Mouse (Mus musculus) heart, embryonic 16.5 days (tissue): Measurements from ENCODE around the gene Pld1. TPM values are rescaled to one million over a fixed set of nuclear protein-coding genes. Genes with fewer than 3 reads are reported as not detected.

Experiments used
- ATAC-seq: fragments of 200-750 bp; cut with Nextera tagmentation; replicated peaks from 2 replicates; pipeline ENCODE4 v1.8.0; 2017; ENCODE audit warnings: moderate number of reproducible peaks; ENCODE audit not compliant: insufficient read depth, low FRiP score; ENCODE audit errors: extremely low read depth
- H3K27ac ChIP-seq: fragments of 300-500 bp; sonication (generic); 2 replicates; pipeline ENCODE4 v1.5.1; 2014; ENCODE audit warnings: mild to moderate bottlenecking, low read length, control low read depth, moderate library complexity
- H3K27me3 ChIP-seq: fragments of 300-500 bp; sonication (generic); 2 replicates; pipeline ENCODE4 v1.6.1; 2014; ENCODE audit warnings: low read length, mixed read lengths; ENCODE audit not compliant: control insufficient read depth, insufficient read depth
- H3K36me3 ChIP-seq: fragments of 300-500 bp; sonication (generic); 2 replicates; pipeline ENCODE4 v1.6.1; 2014; ENCODE audit not compliant: control insufficient read depth, insufficient read depth
- H3K4me1 ChIP-seq: fragments of 300-500 bp; sonication (generic); 2 replicates; pipeline ENCODE4 v1.6.1; 2014; ENCODE audit warnings: low read length, mixed read lengths; ENCODE audit not compliant: control insufficient read depth, insufficient read depth
- H3K4me2 ChIP-seq: fragments of 300-500 bp; sonication (generic); 2 replicates; pipeline ENCODE4 v1.6.1; 2014; ENCODE audit warnings: low read depth, mild to moderate bottlenecking, control low read depth, low read length
- H3K4me3 ChIP-seq: fragments of 300-500 bp; sonication (generic); 2 replicates; pipeline ENCODE4 v1.5.1; 2014; ENCODE audit warnings: mild to moderate bottlenecking, control low read depth, low read length
- H3K9ac ChIP-seq: fragments of 300-500 bp; sonication (generic); 2 replicates; pipeline ENCODE4 v1.6.1; 2014; ENCODE audit warnings: low read length, control low read depth
- H3K9me3 ChIP-seq: fragments of 300-500 bp; sonication (generic); replicated peaks from 2 replicates; pipeline ENCODE4 v1.6.1; 2016; ENCODE audit warnings: low read length; ENCODE audit not compliant: control insufficient read depth
- WGBS: fragments of 180-500 bp; shearing (Covaris S2); extraction: QIAGEN DNeasy Blood & Tissue Kit; methylation state at CpG from one replicate; pipeline ENCODE4 v1.1.7; 2014; 5-methylcytosine and 5-hydroxymethylcytosine counted together
- polyA plus RNA-seq: library from polyadenylated mRNA; unstranded; fragments of >200 nt; fragmentation: Nextera tagmentation; extraction: Ambion mirVana; gene quantifications from 2 replicates; pipeline ENCODE4 v1.2.1, GENCODE M21; 2015

Pld1 gene
- polyA plus RNA-seq, 1 experiment from 2014 or later = 7.8 TPM

DNA sequence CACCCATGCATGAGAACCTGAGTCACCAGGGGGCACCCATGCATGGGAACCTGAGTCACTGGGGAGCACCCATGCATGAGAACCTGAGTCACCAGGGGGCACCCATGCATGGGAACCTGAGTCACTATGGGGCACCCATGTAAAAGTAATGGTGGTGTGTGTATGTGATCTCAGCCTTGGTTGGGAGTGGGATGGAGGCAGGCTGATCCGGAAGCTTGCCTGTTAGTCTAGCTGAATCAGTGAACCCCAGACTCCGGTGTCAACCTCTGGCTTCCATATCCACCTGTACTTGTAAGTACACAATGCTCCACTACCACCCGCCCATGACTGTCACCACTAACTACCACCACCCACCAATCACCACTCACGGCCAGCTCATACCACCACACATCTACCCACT lies 223.9 kb downstream of the Pld1 start:
- no peaks in the 10 kb centered on the region for H3K27me3 ChIP-seq
- no peak overlapping the region for H3K9ac ChIP-seq
- H3K4me3 ChIP-seq = no peak overlapping the region
- no peak overlapping the region for H3K27ac ChIP-seq
- no peaks in the 10 kb centered on the region for H3K4me1 ChIP-seq
- no peaks in the 10 kb centered on the region for H3K36me3 ChIP-seq
- no peak overlapping the region for H3K4me2 ChIP-seq
- no peak for ATAC-seq
- H3K9me3 ChIP-seq = no peaks in the 10 kb centered on the region
- 91% methylated on average over 4 of the region's 4 CpGs for WGBS

DNA sequence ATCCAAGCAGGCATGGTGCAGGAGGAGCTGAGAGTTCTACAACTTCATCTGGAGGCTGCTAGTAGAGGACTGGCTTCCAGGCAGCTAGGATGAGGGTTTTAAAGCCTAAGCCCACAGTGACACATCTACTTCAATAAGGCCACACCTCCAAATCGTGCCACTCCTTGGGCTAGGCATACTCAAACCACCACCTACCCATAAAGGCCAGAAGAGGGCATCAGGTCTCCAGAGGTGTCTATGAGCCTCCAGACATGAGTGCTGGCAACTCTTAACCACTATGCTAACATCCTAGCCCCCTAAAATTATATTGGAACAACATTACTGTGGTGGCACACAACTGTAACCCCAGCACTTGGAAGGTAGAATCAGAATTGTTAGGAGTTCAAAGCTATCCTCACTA lies 226.2 kb downstream of the Pld1 start:
- Histone ChIP-seq H3K27ac (no peak overlapping the region), H3K9me3 (no peaks in the 10 kb centered on the region), H3K36me3 (no peaks in the 10 kb centered on the region), H3K27me3 (no peaks in the 10 kb centered on the region), H3K9ac (no peak overlapping the region), H3K4me3 (no peak overlapping the region), H3K4me2 (no peak overlapping the region), H3K4me1 (no peaks in the 10 kb centered on the region)
- ATAC-seq = no peak
- WGBS = 29% methylated on average over 1 of the region's 1 CpGs

DNA sequence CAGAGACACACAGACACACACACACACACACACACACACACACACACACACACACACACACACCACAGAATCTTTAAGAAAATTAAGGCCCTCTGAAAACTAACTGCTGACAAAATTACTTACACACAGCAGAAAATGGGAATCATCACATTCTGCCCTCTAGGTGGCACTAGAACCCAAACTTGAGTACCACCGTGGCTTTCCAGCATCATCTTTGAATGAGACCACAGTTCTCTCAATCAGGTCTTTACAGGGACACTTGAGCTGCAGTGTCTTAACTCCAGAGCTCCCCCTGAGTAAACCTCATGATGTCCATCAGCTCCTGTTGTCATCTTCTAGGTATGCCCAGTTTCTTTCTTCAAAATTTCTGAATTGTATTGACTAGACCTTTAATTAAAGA lies 227.1 kb downstream of the Pld1 start:
- WGBS = 4% methylated on average over 1 of the region's 1 CpGs
- H3K4me1 ChIP-seq = no peaks in the 10 kb centered on the region
- H3K36me3 ChIP-seq = no peaks in the 10 kb centered on the region
- H3K27me3 ChIP-seq = no peaks in the 10 kb centered on the region
- no peak overlapping the region for H3K4me3 ChIP-seq
- H3K4me2 ChIP-seq = no peak overlapping the region
- ATAC-seq = no peak
- H3K27ac ChIP-seq = no peak overlapping the region
- H3K9ac ChIP-seq = no peak overlapping the region
- no peaks in the 10 kb centered on the region for H3K9me3 ChIP-seq

DNA sequence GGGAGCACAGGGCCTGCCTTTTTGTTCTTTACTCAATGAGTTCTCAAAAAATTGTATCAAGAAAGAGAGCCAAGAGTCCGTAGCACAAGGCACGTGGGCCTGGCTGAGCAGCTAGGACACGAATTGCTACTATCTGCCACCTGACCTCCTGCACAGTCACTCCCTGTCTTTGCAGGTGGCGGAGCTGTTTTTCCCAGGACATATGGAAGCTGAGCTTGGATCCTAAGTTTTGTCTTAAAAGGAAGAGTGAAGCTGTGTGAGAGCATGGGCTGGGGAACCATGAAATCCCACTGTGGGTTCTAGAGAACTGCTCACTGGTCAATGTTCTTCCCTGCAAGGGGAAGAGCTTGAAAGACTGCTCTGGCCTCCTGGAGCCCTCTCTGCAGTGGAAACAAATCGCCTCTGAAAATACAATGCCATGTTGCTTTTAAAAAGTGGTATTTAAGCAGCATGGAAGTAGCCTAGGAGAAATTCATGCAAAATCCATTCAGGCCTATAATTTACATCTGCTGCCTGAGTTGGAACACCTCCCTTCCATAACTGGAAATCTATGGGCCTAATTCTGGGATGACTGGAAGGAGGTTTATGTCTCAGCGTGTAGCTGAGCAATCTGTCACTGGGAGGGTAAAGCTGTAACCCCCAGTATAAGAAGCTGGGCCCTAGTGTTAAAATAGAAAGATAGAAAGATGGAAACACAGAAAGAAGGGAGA lies 229.5 kb downstream of the Pld1 start:
- Histone ChIP-seq H3K4me2 (no peak overlapping the region), H3K27me3 (no peaks in the 10 kb centered on the region), H3K9ac (no peak overlapping the region), H3K9me3 (no peaks in the 10 kb centered on the region), H3K36me3 (no peaks in the 10 kb centered on the region), H3K27ac (no peak overlapping the region), H3K4me1 (peaks cover 4% of the 10 kb centered on the region; the same call in 1 of the 2 replicates), H3K4me3 (no peak overlapping the region)
- 84% methylated on average over 6 of the region's 6 CpGs for WGBS
- ATAC-seq = no peak

DNA sequence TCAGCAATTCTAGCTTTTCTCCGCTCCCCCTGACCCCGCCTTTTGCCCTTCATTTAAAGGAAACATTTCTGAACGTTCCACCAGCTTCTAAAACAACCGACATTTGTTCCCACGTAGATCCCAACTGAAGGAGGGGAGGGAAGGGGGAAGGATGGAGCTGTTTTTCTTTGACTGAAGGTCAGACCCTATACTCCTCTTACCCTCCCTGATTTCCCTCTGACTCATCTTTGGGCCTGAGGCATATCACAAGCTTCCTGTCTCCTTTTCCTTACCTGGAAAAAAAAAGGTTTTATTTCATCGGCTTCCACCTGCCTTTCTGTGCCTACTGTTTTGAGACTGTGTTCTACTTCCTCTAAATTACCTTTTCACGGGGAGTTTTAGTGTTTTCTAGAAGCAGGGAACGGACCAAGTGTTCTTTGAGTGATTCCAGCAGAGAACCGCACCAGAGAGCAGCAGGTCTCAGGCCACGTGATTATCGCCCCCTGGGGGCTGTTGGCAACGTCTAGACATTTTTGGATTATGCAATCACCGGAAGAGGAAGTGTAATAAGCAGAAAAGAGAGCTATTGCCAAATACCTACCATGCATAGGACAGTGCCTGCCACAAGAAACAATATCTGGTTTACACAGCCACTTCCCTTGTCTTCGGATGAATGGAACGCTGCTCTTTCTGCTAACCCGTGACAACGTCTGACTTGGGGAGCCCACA lies 232.6 kb downstream of the Pld1 start:
- peaks cover 7% of the 10 kb centered on the region for H3K4me1 ChIP-seq
- H3K36me3 ChIP-seq = no peaks in the 10 kb centered on the region
- H3K4me2 ChIP-seq = peak overlapping the region; percentile 52
- ATAC-seq = peak; percentile 78
- H3K9me3 ChIP-seq = no peaks in the 10 kb centered on the region
- no peaks in the 10 kb centered on the region for H3K27me3 ChIP-seq
- WGBS = 38% methylated on average over 17 of the region's 17 CpGs
- no peak overlapping the region; the same call in 1 of the 2 replicates for H3K4me3 ChIP-seq
- H3K9ac ChIP-seq = no peak overlapping the region
- H3K27ac ChIP-seq = no peak overlapping the region

DNA sequence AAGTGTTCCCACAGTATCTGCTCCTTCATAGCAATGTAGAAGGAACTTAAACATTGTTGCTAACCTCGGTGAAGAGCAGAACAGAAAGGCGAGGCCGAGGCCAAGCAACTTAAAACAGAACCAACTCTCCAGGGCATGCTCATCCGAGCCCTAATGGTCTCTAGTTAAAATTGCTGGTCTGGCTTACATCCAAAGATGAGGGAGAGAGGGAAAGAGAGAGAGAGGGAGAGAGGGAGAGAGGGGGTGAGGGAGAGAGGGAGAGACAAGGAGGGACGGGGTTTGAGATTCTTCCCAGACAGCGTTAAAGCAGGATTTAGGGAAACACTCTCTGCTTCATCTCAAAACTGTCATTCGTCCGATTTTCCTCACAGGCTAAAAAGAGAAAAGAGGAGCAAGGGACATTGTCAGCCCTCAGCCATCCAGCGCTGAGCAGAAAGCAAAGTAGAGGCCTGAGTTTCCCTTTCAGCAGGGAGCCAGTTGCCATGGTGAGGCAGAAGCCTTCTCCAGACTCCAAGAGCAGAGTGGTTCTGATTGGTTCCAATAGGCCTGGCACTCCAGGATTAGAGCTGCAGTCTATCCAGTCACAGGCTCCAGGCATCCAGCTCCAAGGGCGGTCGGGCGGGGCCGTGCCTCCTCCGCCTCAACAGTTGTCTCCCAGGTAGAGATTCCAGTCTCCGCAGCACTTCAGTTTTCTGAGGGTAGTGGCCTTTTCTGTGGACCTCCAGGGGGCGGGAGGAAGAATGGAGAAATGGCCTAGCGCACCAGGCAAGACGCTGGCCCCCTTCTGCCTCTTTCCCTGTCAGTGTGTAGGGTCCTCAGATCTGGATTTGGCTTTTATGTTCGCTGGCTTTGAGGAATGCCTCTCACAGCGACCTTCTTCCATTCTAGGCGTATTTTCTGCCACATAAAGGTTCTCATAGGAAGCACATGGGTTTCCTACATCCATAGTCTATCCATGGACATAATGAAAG lies 237.8 kb downstream of the Pld1 start:
- 22% methylated on average over 21 of the region's 21 CpGs for WGBS
- H3K27me3 ChIP-seq = no peaks in the 10 kb centered on the region
- peak; percentile 41 for ATAC-seq
- no peaks in the 10 kb centered on the region for H3K36me3 ChIP-seq
- peak overlapping the region; percentile 35 for H3K4me2 ChIP-seq
- no peak overlapping the region for H3K27ac ChIP-seq
- H3K4me1 ChIP-seq = peaks cover 7% of the 10 kb centered on the region
- no peaks in the 10 kb centered on the region for H3K9me3 ChIP-seq
- H3K4me3 ChIP-seq = no peak overlapping the region
- H3K9ac ChIP-seq = no peak overlapping the region

DNA sequence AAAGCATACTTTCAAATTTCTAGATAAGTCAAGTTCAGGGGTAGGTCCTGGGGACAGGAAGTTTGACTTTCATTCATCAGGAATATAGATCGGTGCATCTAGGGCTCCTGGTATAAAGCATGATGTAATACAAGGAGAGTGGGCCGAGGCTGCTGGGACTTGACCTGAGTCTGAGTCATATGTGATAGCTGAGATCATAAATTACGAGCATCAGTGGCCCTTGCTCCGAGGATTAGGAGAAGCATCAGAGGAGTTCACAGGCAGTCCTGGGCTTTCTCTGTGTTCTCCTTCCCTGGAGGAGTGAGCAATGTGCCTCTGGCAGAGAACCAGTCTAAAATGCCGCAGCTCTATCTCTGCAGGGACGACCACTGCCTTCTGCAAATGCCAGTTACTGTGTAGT lies 239.8 kb downstream of the Pld1 start:
- Histone ChIP-seq H3K9me3 (no peaks in the 10 kb centered on the region), H3K36me3 (no peaks in the 10 kb centered on the region), H3K4me3 (no peak overlapping the region), H3K4me2 (no peak overlapping the region), H3K27ac (no peak overlapping the region), H3K9ac (no peak overlapping the region), H3K4me1 (peaks cover 6% of the 10 kb centered on the region; the same call in 1 of the 2 replicates), H3K27me3 (no peaks in the 10 kb centered on the region)
- WGBS = 59% methylated on average over 6 of the region's 6 CpGs
- no peak for ATAC-seq
